Mouse (Mus musculus) macrophage (primary cell): ENCODE measurements around the gene Rpa2. TPM values are rescaled to one million over a fixed set of nuclear protein-coding genes. Genes with fewer than 3 reads are reported as not detected.
"Not testable (repeated sequence)": the region's sequence is repeated elsewhere in the genome, so short reads cannot be mapped to it uniquely, and the experiment has no call there.

Experiments
- H3K27ac ChIP-seq: fragments of 350-480 bp; formaldehyde crosslinking; 2 replicates; pipeline ENCODE4 v1.9.0; 2021
- H3K36me3 ChIP-seq: fragments of 350-480 bp; formaldehyde crosslinking; 2 replicates; pipeline ENCODE4 v1.9.0; 2021; ENCODE audit errors: inconsistent target
- H3K4me3 ChIP-seq: fragments of 350-480 bp; formaldehyde crosslinking; 2 replicates; pipeline ENCODE4 v1.9.0; 2021; ENCODE audit errors: inconsistent target
- H3K79me2 ChIP-seq: fragments of 350-480 bp; formaldehyde crosslinking; 2 replicates; pipeline ENCODE4 v1.9.0; 2021; ENCODE audit errors: inconsistent target
- WGBS: methylation state at CpG from one replicate; pipeline ENCODE4 v1.1.7; 2026; ENCODE audit warnings: inconsistent platforms; ENCODE audit not compliant: missing documents; 5-methylcytosine and 5-hydroxymethylcytosine counted together
- polyA plus RNA-seq: library from polyadenylated mRNA; stranded (reverse); fragments of 250-400 nt; gene quantifications from 3 replicates; pipeline ENCODE4 v1.2.4, GENCODE M21; 2018; ENCODE audit warnings: inconsistent platforms

The Rpa2 gene
- polyA plus RNA-seq, 1 experiment from 2014 or later: 6.0 TPM

DNA sequence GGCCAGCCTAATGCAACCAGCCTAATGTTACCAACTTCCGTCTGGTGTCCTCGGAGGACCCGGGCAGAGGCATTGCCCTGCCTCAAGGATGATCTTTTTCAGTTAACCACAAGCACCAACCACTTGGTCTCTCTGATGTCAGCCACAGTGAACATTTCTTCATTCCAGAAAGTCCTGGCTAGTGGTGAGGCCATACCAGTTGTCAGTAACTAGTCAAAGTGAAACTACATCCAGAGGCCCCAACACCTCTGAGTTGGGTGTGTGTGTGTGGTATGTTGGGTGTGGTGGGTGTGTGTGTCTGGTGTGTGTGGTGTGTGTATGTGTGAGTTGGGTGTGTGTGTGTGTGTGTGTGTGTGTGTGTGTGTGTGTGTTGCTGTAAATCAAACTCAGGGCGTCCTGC lies 19.4 kb upstream of the Rpa2 start:
- WGBS: 33% methylated on average over 4 of the region's 4 CpGs
- H3K79me2 ChIP-seq: no peaks in the 10 kb centered on the region
- peak overlapping the region; percentile 86 for H3K27ac ChIP-seq
- H3K36me3 ChIP-seq: no peaks in the 10 kb centered on the region
- H3K4me3 ChIP-seq: no peak overlapping the region

DNA sequence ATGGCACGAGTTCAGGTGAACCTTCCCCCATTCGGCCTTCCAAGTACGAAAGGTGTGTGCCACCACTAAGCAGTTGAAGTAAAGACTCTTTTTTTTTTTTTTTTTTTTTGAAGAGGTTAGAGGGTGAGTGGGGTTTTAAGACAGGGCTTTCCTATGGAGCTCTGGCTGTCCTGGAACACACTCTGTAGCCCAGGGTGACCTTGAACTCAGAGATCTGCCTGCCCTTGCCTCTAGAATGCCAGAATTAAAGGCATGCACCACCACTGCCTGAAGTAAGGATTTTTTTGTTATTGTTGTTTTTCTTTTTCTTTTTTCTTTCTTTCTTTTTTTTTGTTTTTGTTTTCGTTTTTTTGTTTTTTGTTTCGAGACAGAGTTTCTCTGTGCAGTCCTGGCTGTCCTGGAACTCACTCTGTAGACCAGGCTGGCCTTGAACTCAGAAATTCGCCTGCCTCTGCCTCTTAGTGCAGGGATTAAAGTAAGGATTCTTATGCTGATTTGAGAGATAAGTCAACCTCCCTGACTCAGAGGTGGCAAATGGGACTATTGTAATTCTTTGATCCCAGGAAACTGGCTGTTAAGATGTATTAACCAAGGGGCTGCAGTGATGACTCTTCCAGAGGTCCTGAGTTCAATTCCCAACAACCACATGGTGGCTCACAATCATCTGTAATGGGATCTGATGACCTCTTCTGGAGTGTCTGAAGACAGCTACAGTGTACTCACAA lies 18.7 kb upstream of the Rpa2 start:
- WGBS: 96% methylated on average over 5 of the region's 6 CpGs
- Histone ChIP-seq H3K79me2 (no peaks in the 10 kb centered on the region), H3K4me3 (no peak overlapping the region), H3K36me3 (no peaks in the 10 kb centered on the region), H3K27ac (no peak overlapping the region; the same call in 1 of the 2 replicates)

DNA sequence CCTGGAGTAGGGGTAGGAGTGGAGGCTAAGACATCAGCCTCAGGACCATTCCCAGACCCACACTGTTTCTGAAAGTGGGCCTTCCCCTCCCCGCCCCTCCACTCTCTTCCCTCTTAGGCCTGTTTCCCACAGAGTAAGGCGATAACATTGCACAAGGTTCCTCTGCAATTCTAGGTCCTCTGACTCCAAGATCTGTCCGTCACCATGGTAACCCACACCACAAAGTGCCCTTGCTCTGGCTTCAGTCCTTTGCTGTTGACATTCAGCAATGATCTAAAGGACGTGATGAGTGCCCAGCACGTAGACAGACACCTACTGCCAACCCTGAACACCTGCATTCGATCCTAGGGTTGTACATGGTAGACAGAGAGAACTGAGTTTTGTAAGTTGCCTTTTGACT lies 15.1 kb upstream of the Rpa2 start:
- no peak overlapping the region for H3K27ac ChIP-seq
- WGBS: 48% methylated on average over 6 of the region's 6 CpGs
- no peaks in the 10 kb centered on the region for H3K79me2 ChIP-seq
- H3K36me3 ChIP-seq: no peaks in the 10 kb centered on the region
- no peak overlapping the region for H3K4me3 ChIP-seq

DNA sequence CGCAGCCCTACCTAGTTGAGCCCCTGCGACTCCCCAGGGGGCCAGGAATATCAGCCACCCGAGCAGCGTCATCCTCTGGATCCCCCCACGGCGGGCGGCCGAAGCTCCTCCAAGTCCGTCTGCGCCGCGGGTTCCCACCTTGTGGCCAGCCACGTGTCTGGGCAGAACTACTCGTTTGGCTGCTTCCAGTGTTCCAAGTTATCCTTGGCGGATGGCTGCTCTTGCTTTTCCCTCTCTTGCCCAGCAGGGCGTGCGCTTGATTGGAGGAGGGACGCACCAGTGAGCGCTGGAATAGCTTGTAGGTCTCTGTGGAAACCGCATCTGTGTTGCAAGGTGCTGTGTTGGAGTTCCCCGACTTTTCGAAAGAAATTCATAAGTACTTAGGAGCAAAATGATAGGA lies 11.2 kb upstream of the Rpa2 start, which contains the start of gene Smpdl3b:
TSS of gene Smpdl3b (minus strand) at position 279 of the 400 bp plus-strand sequence.
- 2% methylated on average over 22 of the region's 22 CpGs for WGBS

DNA sequence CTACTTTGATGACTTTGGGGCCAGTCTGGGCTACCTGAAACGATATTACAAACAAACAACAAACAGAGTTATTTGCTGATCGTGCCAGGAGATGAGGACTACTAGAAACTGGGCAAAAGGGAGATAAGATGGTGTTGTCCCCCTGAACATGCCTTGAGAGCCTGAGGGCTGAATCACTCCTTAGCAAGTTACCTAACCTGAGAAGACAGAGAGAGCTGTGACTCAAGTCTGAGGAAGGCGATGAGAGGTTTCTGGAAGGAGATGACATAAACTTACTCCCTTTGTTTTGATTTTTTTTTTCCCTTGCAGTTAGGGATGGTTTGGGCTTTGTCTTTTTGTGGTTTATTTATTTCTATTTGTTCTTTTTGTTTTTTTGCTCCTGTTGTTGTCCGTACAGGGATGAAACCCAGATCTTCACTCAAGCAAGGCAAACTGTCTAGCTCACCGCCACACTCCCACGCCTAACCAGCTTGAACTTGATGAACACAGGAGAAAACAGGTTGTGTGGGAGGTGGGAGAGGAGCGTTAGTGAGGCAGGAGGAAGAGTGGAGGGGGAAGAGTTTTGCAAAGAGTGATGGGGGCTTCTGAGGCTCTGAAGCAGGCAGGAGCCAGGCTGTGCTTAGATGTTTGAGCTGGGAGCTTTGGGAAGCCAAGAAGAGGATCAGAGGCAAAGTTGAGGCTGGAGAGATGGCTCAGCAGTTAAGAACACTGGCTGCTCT lies 10.3 kb upstream of the Rpa2 start:
- 85% methylated on average over 7 of the region's 7 CpGs for WGBS
- no peaks in the 10 kb centered on the region for H3K36me3 ChIP-seq
- no peak overlapping the region for H3K4me3 ChIP-seq
- no peaks in the 10 kb centered on the region for H3K79me2 ChIP-seq
- no peak overlapping the region for H3K27ac ChIP-seq

More for the DNA sequence above, 11.2 kb upstream of the Rpa2 start, which contains the start of gene Smpdl3b:
- Histone ChIP-seq H3K36me3 (no peaks in the 10 kb centered on the region), H3K27ac (0 out of 2 replicates have a peak within 1 kb of the TSS, but pooled peaks have one; percentile 10), H3K4me3 (peak within 1 kb of the TSS; percentile 46), H3K79me2 (no peaks in the 10 kb centered on the region)

DNA sequence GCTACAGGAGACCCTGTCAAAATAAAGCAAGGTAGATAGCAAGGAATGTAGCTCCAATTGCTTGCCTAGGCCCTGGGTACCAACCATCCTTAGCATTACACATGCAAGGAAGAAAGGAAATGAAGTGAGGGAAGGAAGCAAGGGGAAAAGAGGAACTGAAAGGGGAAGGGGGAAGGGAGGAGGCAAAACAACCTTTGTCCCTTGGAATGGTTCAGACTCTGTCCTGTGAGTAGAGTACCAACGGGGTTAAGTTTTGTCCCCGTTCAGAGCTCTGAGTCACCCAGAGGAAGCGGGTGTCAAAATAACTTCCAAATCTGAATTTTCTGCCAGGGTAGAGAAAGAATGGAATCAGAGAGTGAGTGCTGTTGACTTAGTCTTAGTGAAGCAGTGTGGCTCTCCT lies 7.8 kb upstream of the Rpa2 start:
- 0% methylated on average over 3 of the region's 3 CpGs for WGBS
- H3K27ac ChIP-seq: peak overlapping the region; percentile 91
- no peak overlapping the region for H3K4me3 ChIP-seq
- no peaks in the 10 kb centered on the region for H3K36me3 ChIP-seq
- H3K79me2 ChIP-seq: no peaks in the 10 kb centered on the region

DNA sequence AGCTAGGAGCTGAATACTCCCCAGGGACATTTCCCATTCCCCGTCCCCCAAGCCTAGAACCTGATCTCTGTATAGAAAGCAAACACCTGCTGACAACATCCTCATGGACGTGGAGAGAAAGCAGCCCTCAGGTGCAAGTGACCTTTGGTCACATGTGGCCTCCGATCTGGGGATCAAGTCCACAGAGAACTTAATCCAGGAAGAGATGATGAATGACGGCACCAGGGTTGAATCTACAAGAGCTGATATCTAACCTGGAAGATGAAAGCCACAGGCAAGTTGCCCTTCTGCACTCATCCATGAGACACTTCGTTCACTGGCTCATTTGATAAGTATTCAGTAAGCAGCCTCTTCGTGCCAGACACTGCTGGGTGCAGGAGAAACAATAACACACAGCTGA lies 5.5 kb upstream of the Rpa2 start:
- WGBS: 96% methylated on average over 6 of the region's 6 CpGs
- Histone ChIP-seq H3K36me3 (no peaks in the 10 kb centered on the region), H3K27ac (no peak overlapping the region), H3K4me3 (no peak overlapping the region), H3K79me2 (no peaks in the 10 kb centered on the region)

DNA sequence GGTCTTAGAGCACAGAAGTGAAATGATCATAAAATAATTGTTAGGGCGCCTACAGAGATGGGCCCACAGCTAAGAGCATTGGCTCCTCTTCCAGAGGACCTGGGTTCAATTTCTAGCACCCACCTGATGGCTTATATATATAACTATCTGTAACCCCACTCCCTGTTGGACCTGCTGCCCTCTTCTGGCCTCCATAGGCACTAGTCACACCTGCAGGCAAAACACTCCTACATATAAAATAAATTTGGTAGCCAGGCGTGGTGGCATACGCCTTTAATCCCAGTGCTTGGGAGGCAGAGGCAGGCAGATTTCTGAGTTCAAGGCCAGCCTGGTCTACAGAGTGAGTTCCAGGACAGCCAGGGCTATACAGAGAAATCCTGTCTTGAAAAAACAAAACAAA lies 5.0 kb upstream of the Rpa2 start:
- not testable (repeated sequence) for H3K27ac ChIP-seq, H3K36me3 ChIP-seq, H3K4me3 ChIP-seq, H3K79me2 ChIP-seq
- WGBS: 97% methylated on average over 3 of the region's 3 CpGs

DNA sequence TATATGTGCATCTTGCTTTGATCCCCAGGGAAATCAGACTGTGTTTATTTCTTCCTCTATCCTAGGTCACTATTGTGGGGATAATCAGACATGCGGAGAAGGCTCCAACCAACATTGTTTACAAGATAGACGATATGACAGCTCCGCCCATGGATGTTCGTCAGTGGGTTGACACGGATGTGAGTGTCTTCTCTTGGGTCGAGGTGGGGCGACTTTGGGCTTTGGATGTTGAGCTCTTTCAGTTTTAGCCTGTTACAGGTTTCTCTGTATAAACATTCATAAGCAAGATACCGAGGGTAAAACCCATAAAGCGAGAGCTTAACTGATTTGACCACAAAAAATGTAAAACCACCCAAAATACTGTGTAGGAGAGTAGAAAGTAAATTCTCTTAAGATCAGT lies 3.6 kb downstream of the Rpa2 start:
- Histone ChIP-seq H3K36me3 (peaks cover 26% of the 10 kb centered on the region), H3K27ac (no peak overlapping the region), H3K4me3 (no peak overlapping the region), H3K79me2 (peaks cover 12% of the 10 kb centered on the region)
- WGBS: 89% methylated on average over 9 of the region's 9 CpGs

DNA sequence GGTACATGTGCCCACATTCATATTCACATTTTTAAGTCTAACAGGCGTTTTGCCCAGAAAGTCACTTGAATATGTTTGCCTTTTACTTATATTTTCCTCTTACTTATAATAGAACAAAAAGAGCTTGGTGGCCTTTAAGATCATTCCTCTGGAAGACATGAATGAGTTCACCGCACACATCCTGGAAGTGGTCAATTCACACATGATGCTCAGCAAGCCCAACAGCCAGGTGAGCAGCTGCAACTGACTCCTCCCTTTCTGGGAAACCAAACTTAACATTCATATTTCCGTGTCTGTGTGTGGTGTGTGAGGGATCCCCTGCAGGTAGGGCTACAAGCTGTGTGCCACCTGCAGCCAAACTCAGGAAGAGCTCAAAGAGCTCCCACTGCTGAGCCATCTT lies 6.8 kb downstream of the Rpa2 start:
- no peak overlapping the region for H3K4me3 ChIP-seq
- no peaks in the 10 kb centered on the region for H3K79me2 ChIP-seq
- 93% methylated on average over 3 of the region's 3 CpGs for WGBS
- H3K36me3 ChIP-seq: peaks cover 26% of the 10 kb centered on the region
- H3K27ac ChIP-seq: no peak overlapping the region

DNA sequence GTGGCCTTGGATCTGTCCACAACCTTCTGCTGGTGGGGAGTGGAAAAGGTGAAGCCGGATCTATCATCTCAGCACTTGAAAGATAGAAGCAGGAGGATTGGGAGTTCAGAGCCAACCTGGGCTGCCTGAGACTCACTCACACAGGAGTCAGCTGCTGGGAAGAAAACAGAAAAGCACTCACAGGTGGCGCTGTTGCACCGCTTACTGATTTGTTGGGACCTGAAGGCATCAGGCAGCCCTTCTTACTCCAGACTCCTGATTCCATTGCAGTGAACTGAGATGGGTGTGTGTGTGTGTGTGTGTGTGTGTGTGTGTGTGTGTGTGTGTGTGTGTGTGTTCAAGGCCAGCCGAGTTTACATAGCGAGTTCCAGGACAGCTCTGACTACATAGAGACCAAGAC lies 8.6 kb downstream of the Rpa2 start:
- Histone ChIP-seq H3K36me3 (peaks cover 32% of the 10 kb centered on the region), H3K27ac (no peak overlapping the region), H3K79me2 (no peaks in the 10 kb centered on the region), H3K4me3 (no peak overlapping the region)
- WGBS: 78% methylated on average over 3 of the region's 5 CpGs

DNA sequence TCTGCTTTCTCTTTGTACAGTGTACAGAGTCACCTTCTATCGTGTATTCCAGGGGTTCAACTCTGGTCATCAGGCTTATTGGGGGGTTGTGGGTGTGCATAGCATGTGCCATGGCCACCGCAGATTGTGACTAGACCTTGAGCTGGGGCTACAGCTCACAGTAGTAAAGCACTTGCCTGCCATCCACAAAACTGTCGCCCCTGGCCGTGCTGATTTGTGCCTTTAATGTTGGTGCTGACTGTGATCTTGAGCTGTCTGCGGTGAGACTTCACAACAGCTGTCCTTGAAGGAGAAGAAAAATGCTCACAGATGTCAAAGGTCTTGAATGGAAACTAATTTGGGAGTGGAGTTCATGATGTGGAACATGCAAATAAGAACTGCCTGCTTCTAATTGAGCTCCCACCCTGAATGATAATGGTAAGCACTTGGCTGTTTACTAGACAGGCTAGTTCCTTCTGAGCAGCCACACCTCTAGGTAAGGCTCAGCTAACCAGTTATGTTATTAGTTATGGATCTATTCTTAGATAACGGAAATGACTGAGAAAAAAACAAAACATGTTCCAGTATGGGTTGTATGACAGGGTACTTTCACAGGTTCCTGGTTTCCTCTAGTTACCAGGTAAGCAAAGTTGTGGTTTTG lies 10.6 kb downstream of the Rpa2 start:
- H3K4me3 ChIP-seq: no peak overlapping the region
- H3K27ac ChIP-seq: no peak overlapping the region
- peaks cover 14% of the 10 kb centered on the region; the same call in 1 of the 2 replicates for H3K79me2 ChIP-seq
- 98% methylated on average over 6 of the region's 6 CpGs for WGBS
- peaks cover 51% of the 10 kb centered on the region for H3K36me3 ChIP-seq

DNA sequence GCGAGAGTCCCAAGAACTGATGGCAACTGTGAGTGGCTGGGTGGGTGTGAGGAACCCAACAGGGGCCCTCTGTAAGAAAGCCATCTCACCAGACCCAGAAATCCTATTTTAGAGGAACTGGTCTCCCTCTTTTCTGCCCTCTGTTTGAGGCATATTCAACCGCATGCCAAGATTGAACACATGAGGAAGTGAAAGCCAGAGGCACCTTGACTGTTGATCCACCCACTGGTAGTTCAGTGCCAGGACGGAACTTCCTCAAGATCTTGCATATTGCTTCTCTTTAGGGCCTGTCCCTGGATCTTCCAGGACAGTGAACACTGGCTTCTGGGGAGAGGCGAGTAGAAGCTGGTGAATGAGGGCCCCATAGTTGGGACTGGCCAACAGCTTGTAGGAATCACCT lies 12.2 kb downstream of the Rpa2 start:
- H3K79me2 ChIP-seq: peaks cover 30% of the 10 kb centered on the region
- no peak overlapping the region for H3K4me3 ChIP-seq
- peaks cover 54% of the 10 kb centered on the region for H3K36me3 ChIP-seq
- 11% methylated on average over 4 of the region's 4 CpGs for WGBS
- H3K27ac ChIP-seq: peak overlapping the region; percentile 43

DNA sequence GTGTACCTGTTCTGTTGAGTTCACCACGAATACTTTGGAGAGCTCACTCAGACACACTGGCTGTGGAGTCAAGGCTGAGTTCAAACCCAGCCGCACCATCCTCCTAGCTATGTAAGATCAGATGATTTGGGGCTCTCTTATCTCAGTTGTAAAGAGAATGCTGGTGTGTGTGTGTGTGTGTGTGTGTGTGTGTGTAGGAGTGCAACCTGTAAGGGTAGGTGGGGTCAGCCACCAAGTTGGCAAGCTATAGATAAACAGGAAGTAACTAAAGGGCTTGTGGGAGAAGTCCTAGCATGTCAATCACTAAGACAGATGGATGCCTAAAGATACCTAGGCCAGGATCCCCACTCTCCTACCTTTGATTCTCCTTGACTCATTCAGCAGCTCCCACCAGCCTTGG lies 15.6 kb downstream of the Rpa2 start:
- H3K79me2 ChIP-seq: peaks cover 65% of the 10 kb centered on the region
- WGBS: 95% methylated on average over 2 of the region's 2 CpGs
- no peak overlapping the region for H3K4me3 ChIP-seq
- peaks cover 53% of the 10 kb centered on the region for H3K36me3 ChIP-seq
- H3K27ac ChIP-seq: no peak overlapping the region

DNA sequence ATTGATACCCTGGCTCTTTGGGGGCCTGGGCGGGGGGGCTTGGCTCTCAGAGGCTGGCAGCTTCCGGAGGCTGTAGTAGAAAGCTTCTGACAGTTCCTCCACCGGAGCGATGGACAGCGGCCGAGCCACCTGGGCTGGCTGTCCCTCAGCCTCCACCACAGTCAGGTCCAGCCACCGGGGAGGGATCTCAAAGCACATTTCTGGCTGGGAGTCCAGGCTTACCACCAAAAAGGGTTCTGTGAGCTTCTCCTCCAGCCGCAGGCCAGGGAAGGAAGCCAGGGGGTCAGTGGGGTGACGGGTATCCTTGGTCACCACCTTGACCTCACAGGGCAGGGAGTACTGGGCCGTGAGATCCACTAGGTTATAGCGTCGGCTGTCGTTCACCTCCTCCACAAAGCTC lies 17.1 kb downstream of the Rpa2 start:
- Histone ChIP-seq H3K79me2 (peaks cover 80% of the 10 kb centered on the region), H3K36me3 (peaks cover 68% of the 10 kb centered on the region), H3K27ac (no peak overlapping the region), H3K4me3 (no peak overlapping the region)
- WGBS: 92% methylated on average over 9 of the region's 13 CpGs
